Mouse (Mus musculus): ENCODE results near the gene Fbxl14. TPM values are rescaled to one million over a fixed set of nuclear protein-coding genes. Genes with fewer than 3 reads are reported as not detected.

Gene Fbxl14
- polyA plus RNA-seq, 1 experiment from 2014 or later = 2.1 TPM

DNA sequence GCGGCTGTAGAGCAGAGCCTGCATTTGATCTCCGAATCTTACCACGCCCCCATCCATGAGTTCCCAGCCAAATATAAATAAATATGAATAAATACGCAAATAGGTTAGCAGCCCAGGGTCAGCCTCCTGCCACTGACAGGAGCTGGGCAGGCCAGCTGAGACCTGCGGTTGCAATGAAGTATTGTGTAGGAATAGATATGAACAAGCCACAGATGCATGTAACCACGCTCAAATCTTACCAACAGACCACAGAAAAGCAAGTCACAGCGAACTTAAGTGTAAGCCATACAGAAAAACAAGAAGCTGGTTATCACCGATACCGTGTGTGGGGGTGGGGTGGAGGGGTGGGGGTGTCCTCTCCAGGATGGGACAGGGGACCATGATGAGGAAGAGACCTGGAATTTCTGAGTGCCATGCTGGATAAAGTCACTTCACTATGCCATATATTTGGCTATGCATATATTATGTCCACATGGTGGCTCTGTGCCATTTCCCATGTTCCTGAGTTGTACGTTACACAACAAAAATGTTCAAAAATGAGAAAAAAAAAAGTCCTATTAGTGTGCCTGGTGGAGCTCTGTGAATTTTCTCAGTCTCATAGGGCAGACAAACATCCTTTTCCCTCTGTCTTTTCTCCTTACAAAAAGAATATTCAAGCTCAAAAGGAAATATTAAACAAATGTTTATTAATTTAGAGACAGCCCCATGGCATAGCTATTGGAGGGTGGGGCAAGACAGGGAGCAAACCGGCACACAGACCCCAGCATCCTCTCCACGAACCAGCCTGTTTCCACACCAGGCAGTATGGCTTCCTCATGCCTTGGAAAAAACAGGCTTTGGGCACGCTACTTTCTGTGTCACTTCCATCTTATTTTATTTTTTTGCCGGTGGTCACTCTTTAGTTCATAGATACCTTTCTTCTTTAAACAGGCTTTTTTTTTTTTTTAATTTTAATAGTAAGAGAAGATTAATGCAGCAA lies 28.2 kb upstream of the Fbxl14 start:
- peaks cover 47% of the 10 kb centered on the region for H3K4me1 ChIP-seq
- no peaks in the 10 kb centered on the region for H3K36me3 ChIP-seq
- 30% methylated on average over 14 of the region's 14 CpGs for WGBS
- no peaks in the 10 kb centered on the region for H3K27me3 ChIP-seq (replicated peaks)
- peak overlapping the region; percentile 71 for H3K4me2 ChIP-seq
- H3K9me3 ChIP-seq (replicated peaks) = no peaks in the 10 kb centered on the region
- peak overlapping the region; percentile 51; the same call in 1 of the 2 replicates for H3K9ac ChIP-seq (replicated peaks)
- peak overlapping the region; percentile 92 for H3K27ac ChIP-seq (replicated peaks)
- peak overlapping the region; percentile 36 for H3K4me3 ChIP-seq (replicated peaks)
- ATAC-seq (ENCODE audit: low FRiP score) = no peak; the same call in 1 of the 2 replicates

DNA sequence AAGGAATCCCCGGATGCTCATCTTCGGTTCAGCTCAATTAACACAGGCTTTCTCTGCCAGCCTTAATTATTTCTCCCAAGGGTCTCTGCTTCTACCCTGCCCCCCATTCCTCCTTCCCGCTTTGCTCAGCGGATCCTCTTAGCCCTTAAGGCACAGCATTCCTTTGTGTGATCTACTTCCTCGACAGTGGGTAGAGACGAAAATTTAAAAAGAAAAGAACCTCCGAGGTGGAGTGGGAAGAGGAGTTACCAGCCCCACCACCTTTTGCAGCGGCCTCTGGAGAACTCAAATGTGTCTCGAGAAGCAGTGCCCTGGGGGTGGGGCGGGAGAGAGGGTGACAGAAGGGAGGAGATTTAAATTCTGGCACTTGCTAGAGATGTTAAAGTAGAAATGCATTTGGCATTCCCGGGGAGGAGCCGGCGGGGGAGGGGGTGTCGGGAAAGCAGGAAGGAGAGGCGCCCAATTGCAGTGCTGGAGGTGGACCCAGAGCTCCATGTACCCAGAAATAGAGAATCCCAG lies 27.4 kb upstream of the Fbxl14 start:
- H3K27ac ChIP-seq (replicated peaks) = peak overlapping the region; percentile 92
- peaks cover 47% of the 10 kb centered on the region for H3K4me1 ChIP-seq
- peak overlapping the region; percentile 36 for H3K4me3 ChIP-seq (replicated peaks)
- H3K9ac ChIP-seq (replicated peaks) = peak overlapping the region; percentile 51
- H3K9me3 ChIP-seq (replicated peaks) = no peaks in the 10 kb centered on the region
- peak overlapping the region; percentile 71 for H3K4me2 ChIP-seq
- no peaks in the 10 kb centered on the region for H3K36me3 ChIP-seq
- WGBS = under 1% methylated on average over 15 of the region's 15 CpGs
- H3K27me3 ChIP-seq (replicated peaks) = no peaks in the 10 kb centered on the region
- ATAC-seq (ENCODE audit: low FRiP score) = peak; percentile 73

DNA sequence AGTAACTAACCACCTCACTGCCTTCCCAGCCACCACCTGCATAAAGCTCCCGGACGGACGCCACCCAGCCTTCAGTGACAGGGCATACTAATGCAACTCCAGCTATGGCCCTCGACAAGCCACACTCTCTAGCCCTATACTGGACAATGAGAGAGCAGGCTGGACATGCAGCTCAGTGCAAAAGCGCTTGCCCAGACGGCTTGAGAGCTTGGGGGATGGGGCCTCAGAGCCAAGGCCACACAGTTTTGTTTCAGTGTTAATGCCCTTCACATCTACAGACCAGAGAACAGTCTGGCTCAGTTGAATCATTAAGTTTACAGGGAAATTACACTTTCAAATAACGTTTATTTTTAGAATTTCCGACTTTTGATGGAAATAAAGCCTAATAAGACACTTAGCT lies 21.3 kb upstream of the Fbxl14 start:
- Histone ChIP-seq H3K27ac (replicated peaks) (no peak overlapping the region; the same call in 1 of the 2 replicates), H3K9ac (replicated peaks) (no peak overlapping the region), H3K4me2 (no peak overlapping the region), H3K36me3 (no peaks in the 10 kb centered on the region), H3K4me1 (peaks cover 4% of the 10 kb centered on the region), H3K4me3 (replicated peaks) (no peak overlapping the region), H3K9me3 (replicated peaks) (no peaks in the 10 kb centered on the region), H3K27me3 (replicated peaks) (no peaks in the 10 kb centered on the region)
- WGBS = 58% methylated on average over 8 of the region's 8 CpGs
- ATAC-seq (ENCODE audit: low FRiP score) = no peak

GRCm38 (mm10) chr6:119459041-119459440 lies 20.4 kb upstream of the Fbxl14 start:
- WGBS = 89% methylated on average over 4 of the region's 4 CpGs

DNA sequence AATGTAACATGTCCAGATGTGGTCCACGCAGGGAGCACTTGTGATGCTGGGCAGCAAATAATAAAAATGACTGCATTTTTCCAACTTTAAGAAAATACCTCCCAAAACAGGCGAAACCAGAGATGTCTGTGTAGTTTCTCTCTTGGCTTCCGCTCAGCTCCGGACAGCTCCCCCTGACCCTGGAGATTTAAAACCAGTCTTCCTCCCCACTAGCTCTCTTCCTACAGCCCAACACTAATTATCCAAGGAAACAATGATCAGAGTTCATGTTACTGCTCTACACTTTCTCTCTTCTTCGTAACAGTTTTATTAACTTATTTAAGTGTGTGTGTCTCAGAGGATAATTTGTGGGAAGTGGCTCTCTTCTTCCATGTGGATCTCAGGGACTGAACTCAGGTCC lies 19.1 kb upstream of the Fbxl14 start:
- no peaks in the 10 kb centered on the region for H3K9me3 ChIP-seq (replicated peaks)
- no peaks in the 10 kb centered on the region for H3K36me3 ChIP-seq
- WGBS = 70% methylated on average over 5 of the region's 5 CpGs
- no peak for ATAC-seq (ENCODE audit: low FRiP score)
- H3K4me3 ChIP-seq (replicated peaks) = no peak overlapping the region
- H3K4me2 ChIP-seq = no peak overlapping the region
- no peak overlapping the region for H3K27ac ChIP-seq (replicated peaks)
- 0 out of 2 replicates have a peak, but pooled peaks cover 3% of the 10 kb centered on the region for H3K4me1 ChIP-seq
- no peak overlapping the region for H3K9ac ChIP-seq (replicated peaks)
- no peaks in the 10 kb centered on the region for H3K27me3 ChIP-seq (replicated peaks)

More at GRCm38 (mm10) chr6:119459041-119459440, 20.4 kb upstream of the Fbxl14 start:
- Histone ChIP-seq H3K27ac (replicated peaks) (no peak overlapping the region), H3K27me3 (replicated peaks) (no peaks in the 10 kb centered on the region), H3K9ac (replicated peaks) (no peak overlapping the region), H3K9me3 (replicated peaks) (no peaks in the 10 kb centered on the region), H3K36me3 (no peaks in the 10 kb centered on the region), H3K4me2 (no peak overlapping the region), H3K4me3 (replicated peaks) (no peak overlapping the region), H3K4me1 (0 out of 2 replicates have a peak, but pooled peaks cover 3% of the 10 kb centered on the region)
- no peak for ATAC-seq (ENCODE audit: low FRiP score)

- Histone ChIP-seq H3K9me3 (replicated peaks) (no peaks in the 10 kb centered on the region), H3K4me2 (no peak overlapping the region), H3K4me1 (no peaks in the 10 kb centered on the region), H3K4me3 (replicated peaks) (no peak overlapping the region), H3K27ac (replicated peaks) (no peak overlapping the region), H3K27me3 (replicated peaks) (no peaks in the 10 kb centered on the region), H3K9ac (replicated peaks) (no peak overlapping the region), H3K36me3 (no peaks in the 10 kb centered on the region)
- no peak for ATAC-seq (ENCODE audit: low FRiP score)
- WGBS = 100% methylated on average over 1 of the region's 1 CpGs
Measured at GRCm38 (mm10) chr6:119466161-119466560, 13.3 kb upstream of the Fbxl14 start.

DNA sequence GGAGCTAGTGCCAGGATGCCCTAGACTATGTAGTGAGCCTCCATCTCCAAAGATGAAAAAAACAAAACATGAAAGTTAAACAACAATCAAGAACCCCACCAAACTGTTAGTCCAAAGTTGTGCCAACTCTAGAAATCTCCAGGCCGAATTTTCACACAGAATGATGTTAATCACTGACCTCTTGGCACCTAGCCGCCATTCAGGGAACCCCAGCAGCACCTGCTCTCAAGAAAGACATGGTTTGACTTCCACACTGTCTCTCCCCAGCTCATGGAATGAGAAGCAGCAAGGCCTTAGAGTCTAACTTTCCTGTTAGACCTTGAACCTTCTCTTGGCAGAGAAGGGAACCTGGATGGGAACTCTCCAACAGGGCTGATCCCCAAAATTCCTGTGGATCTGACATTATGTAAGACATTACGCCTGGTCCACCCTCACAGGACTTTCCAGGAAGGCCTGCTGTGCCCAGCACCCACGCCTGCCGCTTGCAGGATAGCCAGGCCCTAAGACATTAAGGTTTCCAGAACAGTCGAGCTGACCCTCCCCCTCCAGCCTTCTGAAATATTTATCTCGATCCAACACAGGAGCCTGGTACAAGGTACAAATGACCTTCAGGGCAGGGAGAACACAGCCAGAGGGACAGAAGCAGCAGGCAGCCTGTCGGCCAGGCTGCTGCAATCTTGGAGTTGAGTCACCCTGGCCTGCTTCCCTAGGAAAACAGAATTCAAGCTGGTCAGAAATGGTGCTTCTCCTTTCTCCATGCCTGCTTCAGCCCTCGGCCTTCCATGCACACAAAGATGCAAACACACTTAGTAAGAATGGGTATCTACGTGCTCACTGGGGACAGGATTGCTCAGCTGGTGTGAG lies 12.3 kb upstream of the Fbxl14 start:
- ATAC-seq (ENCODE audit: low FRiP score) = no peak
- Histone ChIP-seq H3K9me3 (replicated peaks) (no peaks in the 10 kb centered on the region), H3K4me1 (no peaks in the 10 kb centered on the region), H3K27me3 (replicated peaks) (no peaks in the 10 kb centered on the region), H3K36me3 (no peaks in the 10 kb centered on the region), H3K27ac (replicated peaks) (no peak overlapping the region), H3K4me3 (replicated peaks) (no peak overlapping the region), H3K4me2 (no peak overlapping the region), H3K9ac (replicated peaks) (no peak overlapping the region)
- WGBS = 74% methylated on average over 10 of the region's 10 CpGs

DNA sequence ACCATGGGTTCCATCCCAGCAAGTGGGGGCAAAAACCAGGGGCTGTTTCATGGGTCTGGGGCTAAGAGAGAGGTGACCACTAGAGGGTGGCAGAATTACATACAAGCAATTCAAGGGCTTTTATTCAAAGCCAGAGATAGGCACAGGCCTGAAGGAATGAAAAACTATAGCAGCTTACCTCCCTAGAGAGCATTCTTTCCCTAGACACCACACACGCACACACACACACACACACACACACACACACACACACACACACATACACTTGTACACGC lies 11.7 kb upstream of the Fbxl14 start:
- 71% methylated on average over 2 of the region's 2 CpGs for WGBS
- H3K9ac ChIP-seq (replicated peaks) = no peak overlapping the region

DNA sequence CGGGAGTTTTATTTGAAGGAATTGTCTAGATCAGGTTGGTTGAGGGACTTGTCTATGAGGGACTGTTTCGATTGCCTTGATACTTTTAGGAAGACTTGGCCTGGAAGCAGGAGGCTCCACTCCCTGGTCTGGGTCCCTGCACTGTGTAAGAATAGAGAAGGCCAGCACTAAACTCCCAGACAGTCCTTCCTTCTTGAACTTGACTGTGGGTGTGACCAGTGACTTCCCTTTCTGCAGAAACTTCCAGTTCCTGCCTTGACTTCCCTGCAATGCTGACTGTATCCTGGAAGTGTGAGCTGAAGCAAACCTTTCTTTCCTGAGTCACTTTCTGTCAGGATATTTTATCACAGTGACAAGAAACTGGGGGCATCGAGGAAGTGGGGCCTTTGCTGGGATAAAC lies 8.7 kb upstream of the Fbxl14 start:
- no peaks in the 10 kb centered on the region for H3K36me3 ChIP-seq
- ATAC-seq (ENCODE audit: low FRiP score) = no peak
- H3K4me1 ChIP-seq = no peaks in the 10 kb centered on the region
- no peak overlapping the region for H3K27ac ChIP-seq (replicated peaks)
- H3K27me3 ChIP-seq (replicated peaks) = no peaks in the 10 kb centered on the region
- 90% methylated on average over 3 of the region's 3 CpGs for WGBS
- no peak overlapping the region for H3K4me3 ChIP-seq (replicated peaks)
- H3K4me2 ChIP-seq = no peak overlapping the region
- no peaks in the 10 kb centered on the region for H3K9me3 ChIP-seq (replicated peaks)
- H3K9ac ChIP-seq (replicated peaks) = no peak overlapping the region

More for the DNA sequence above, 11.7 kb upstream of the Fbxl14 start:
- Histone ChIP-seq H3K4me1 (no peaks in the 10 kb centered on the region), H3K4me3 (replicated peaks) (no peak overlapping the region), H3K9me3 (replicated peaks) (no peaks in the 10 kb centered on the region), H3K36me3 (no peaks in the 10 kb centered on the region), H3K27ac (replicated peaks) (no peak overlapping the region), H3K4me2 (no peak overlapping the region), H3K27me3 (replicated peaks) (no peaks in the 10 kb centered on the region)
- no peak for ATAC-seq (ENCODE audit: low FRiP score)

DNA sequence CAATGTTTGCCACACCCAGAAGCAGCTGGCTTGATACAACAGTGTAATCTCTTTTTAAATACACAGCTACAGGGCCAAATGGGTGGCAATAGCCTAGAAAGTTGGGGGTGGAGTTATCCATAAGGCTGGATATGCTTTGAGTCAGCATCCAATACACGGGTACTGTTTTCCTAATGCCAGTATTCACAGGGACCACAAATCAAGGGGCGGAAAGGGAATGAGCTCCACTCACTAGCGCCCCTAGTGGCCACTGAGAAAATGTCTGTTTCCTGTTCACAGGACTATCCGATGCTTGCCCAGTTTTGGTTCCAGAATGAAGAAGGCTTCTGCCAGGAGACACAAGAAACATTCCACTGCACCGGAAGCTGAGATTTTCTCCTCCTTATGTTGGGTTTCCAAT lies 7.3 kb upstream of the Fbxl14 start:
- 23% methylated on average over 5 of the region's 5 CpGs for WGBS
- Histone ChIP-seq H3K27ac (replicated peaks) (no peak overlapping the region), H3K4me2 (no peak overlapping the region), H3K9ac (replicated peaks) (no peak overlapping the region), H3K36me3 (no peaks in the 10 kb centered on the region), H3K9me3 (replicated peaks) (no peaks in the 10 kb centered on the region), H3K4me3 (replicated peaks) (no peak overlapping the region), H3K4me1 (no peaks in the 10 kb centered on the region), H3K27me3 (replicated peaks) (no peaks in the 10 kb centered on the region)
- ATAC-seq (ENCODE audit: low FRiP score) = no peak

DNA sequence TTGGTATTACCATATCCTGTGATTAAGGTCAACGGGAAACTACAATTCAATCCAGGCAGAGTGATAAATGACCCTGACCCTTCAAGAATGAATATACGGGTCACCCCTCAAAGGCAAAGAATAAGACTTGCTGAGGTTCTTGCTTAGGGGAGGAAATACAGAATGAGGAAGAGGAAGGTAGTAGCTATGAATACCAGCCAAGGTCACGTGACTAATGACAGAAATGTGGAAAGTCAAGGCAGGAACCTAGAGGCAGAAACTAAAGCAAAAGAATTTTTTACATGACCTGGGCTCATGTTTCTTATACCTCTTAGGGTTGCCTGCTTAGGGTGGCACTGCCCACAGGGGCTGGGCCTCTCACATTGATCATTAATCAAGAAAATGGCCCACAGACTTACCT lies 6.8 kb upstream of the Fbxl14 start:
- Histone ChIP-seq H3K27me3 (replicated peaks) (no peaks in the 10 kb centered on the region), H3K4me2 (no peak overlapping the region), H3K27ac (replicated peaks) (no peak overlapping the region), H3K4me3 (replicated peaks) (no peak overlapping the region), H3K36me3 (no peaks in the 10 kb centered on the region), H3K9ac (replicated peaks) (no peak overlapping the region), H3K4me1 (peaks cover 3% of the 10 kb centered on the region), H3K9me3 (replicated peaks) (no peaks in the 10 kb centered on the region)
- WGBS = 69% methylated on average over 3 of the region's 3 CpGs
- no peak for ATAC-seq (ENCODE audit: low FRiP score)
